Mouse (Mus musculus) gastrocnemius, adult 8-10 months (tissue): Measurements from ENCODE around the gene Wdr91. TPM values are rescaled to one million over a fixed set of nuclear protein-coding genes. Genes with fewer than 3 reads are reported as not detected.

Source experiments
- DNase-seq, 2 experiments: peaks; one replicate each; pipeline ENCODE4 v3.0.0; 2022; ENCODE audit warnings: low spot score in 2 of 2
- total RNA-seq, 4 experiments: library from RNA; stranded (reverse); gene quantifications; 2 replicates each; pipeline ENCODE4 v1.2.4; 2022

The Wdr91 gene
- total RNA-seq, 4 experiments from 2014 or later = 3.6 to 5.1 (median 4.9) TPM

- DNase-seq = no peak
These were observed 8.5 kb upstream of the Wdr91 start for GRCm38 (mm10) chr6:34919146-34919545.

- DNase-seq = no peak
These were observed 3.8 kb upstream of the Wdr91 start for GRCm38 (mm10) chr6:34914462-34914861.

GRCm38 (mm10) chr6:34913341-34914040, 2.8 kb upstream of the Wdr91 start:
- DNase-seq = no peak

- no peak for DNase-seq
These were observed 888 bp downstream of the Wdr91 start for GRCm38 (mm10) chr6:34909631-34910345.

GRCm38 (mm10) chr6:34907696-34908260, 2.9 kb downstream of the Wdr91 start:
- DNase-seq = no peak

GRCm38 (mm10) chr6:34907121-34907614, 3.5 kb downstream of the Wdr91 start:
- DNase-seq = no peak

- no peak for DNase-seq
These were observed 4.0 kb downstream of the Wdr91 start for GRCm38 (mm10) chr6:34906661-34907060.

GRCm38 (mm10) chr6:34906125-34906524, 4.6 kb downstream of the Wdr91 start:
- no peak for DNase-seq

- DNase-seq = no peak
These were observed 6.3 kb downstream of the Wdr91 start for GRCm38 (mm10) chr6:34904361-34904760.

- DNase-seq = no peak
These were observed 6.8 kb downstream of the Wdr91 start for GRCm38 (mm10) chr6:34903851-34904250.

- DNase-seq = no peak
These were observed 7.2 kb downstream of the Wdr91 start for GRCm38 (mm10) chr6:34903441-34903840.

GRCm38 (mm10) chr6:34902578-34902977, 8.1 kb downstream of the Wdr91 start:
- DNase-seq = no peak

GRCm38 (mm10) chr6:34901911-34902444, 8.7 kb downstream of the Wdr91 start:
- DNase-seq = no peak

GRCm38 (mm10) chr6:34900990-34901389, 9.7 kb downstream of the Wdr91 start:
- no peak for DNase-seq

- DNase-seq = no peak
These were observed 11.5 kb downstream of the Wdr91 start for GRCm38 (mm10) chr6:34899127-34899526.

GRCm38 (mm10) chr6:34896168-34896780, 14.4 kb downstream of the Wdr91 start:
- no peak for DNase-seq

GRCm38 (mm10) chr6:34895569-34895968, 15.1 kb downstream of the Wdr91 start:
- no peak for DNase-seq

GRCm38 (mm10) chr6:34889185-34889584, 21.5 kb downstream of the Wdr91 start:
- no peak for DNase-seq

GRCm38 (mm10) chr6:34887131-34887850, 23.4 kb downstream of the Wdr91 start:
- DNase-seq = no peak

- DNase-seq = no peak
These were observed 26.0 kb downstream of the Wdr91 start for GRCm38 (mm10) chr6:34884724-34885123.

- no peak for DNase-seq
These were observed 30.7 kb downstream of the Wdr91 start for GRCm38 (mm10) chr6:34879911-34880475.
